ENCODE assay signal across 8 mouse cellular contexts in the genomic region with DNA sequence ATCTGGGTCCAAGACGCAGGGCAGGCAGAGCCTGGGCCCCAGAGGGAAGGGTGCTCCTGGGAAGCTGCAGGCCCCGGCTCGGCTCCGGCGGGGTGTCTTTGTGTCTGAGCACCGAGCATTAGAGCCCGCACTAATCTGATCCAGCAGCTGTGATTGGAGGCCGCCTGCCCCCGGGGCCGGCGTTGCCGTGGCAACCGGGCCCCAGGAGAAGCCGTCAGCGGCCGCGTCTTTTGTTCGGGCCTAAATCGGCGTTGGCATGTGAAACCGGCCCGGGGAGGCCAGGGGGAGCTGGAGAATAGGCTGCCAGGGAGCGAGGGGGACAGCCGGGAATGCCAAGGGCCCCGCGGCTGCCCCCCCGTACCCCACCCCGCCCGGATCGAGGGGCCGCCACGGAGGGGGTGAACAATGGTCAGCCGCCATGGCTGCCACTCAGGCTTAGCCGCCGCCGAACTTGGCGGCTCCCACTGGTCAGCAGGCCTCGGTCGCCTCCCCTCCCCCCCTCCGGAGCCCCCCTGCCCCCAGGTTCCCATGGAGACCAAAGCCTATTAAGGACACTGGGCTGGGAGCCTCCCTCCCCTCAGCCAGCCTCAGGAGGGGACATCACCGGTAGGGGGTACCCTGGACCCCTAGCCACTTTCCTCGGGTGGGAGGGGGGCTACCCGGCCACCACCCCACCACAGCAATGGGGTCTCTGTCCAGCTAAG. TPM values are rescaled to one million over a fixed set of nuclear protein-coding genes. Genes with fewer than 3 reads are reported as not detected.
DNase-seq lines count a peak whose midpoint lies in the region; ATAC-seq and TF ChIP-seq lines count a peak whose summit lies in the region.

No protein-coding gene starts in this region.

- peak overlapping the region; percentile 100 for H3K4me3 ChIP-seq in forebrain, embryonic 11.5 days (ENCODE audit: low read depth, low read length)
- peak overlapping the region; percentile 57 for H3K4me3 ChIP-seq in heart, embryonic 16.5 days (ENCODE audit: low read length)
- peak overlapping the region in 1 of 2 experiments; percentile 10; a peak in 1 of 4 replicates for H3K4me3 ChIP-seq in liver, embryonic 14.5 days (ENCODE audit: insufficient read depth in 1 of 2, low read depth in 2 of 2, low read length in 2 of 2)

- under 1% methylated on average over 39 of the region's 43 CpGs for WGBS in forebrain, embryonic 11.5 days
- WGBS in heart, embryonic 16.5 days, result under 1% methylated on average over 40 of the region's 43 CpGs
- 3% methylated on average over 43 of the region's 43 CpGs for WGBS in liver, embryonic 14.5 days (ENCODE audit: insufficient replicate concordance)

- H3K27me3 ChIP-seq in forebrain, embryonic 11.5 days (ENCODE audit: control insufficient read depth, insufficient read depth, low read length), result no peaks in the 10 kb centered on the region
- peaks cover 9% of the 10 kb centered on the region; the same call in 1 of the 2 replicates for H3K27me3 ChIP-seq in heart, embryonic 16.5 days (ENCODE audit: control insufficient read depth, insufficient read depth, low read length)
- peaks cover 27% of the 10 kb centered on the region for H3K27me3 ChIP-seq in liver, embryonic 14.5 days (ENCODE audit: control insufficient read depth, insufficient read depth, low read length)

- ATAC-seq in forebrain, embryonic 11.5 days (replicated peaks; ENCODE audit: low FRiP score), result peak; percentile 92
- ATAC-seq in heart, embryonic 16.5 days (replicated peaks; ENCODE audit: extremely low read depth, insufficient read depth, low FRiP score), result peak; percentile 35; the same call in 1 of the 2 replicates
- no peak for ATAC-seq in liver, embryonic 14.5 days (ENCODE audit: insufficient read depth)
- ATAC-seq in inflammation-experienced regulatory T-cells, adult 6 months, result no peak

- peak; percentile 19 to 20 for DNase-seq in B cell, adult 2 months
- DNase-seq in brain, embryonic 18.5 days (ENCODE audit: low read depth, low spot score), result peak; percentile 90
- DNase-seq in forebrain, embryonic 11.5 days (ENCODE audit: low spot score), result peak; percentile 99
- DNase-seq in layer of hippocampus, adult 11-12 months (ENCODE audit: low spot score), result peak; percentile 89
- no peak for DNase-seq in liver, embryonic 14.5 days (ENCODE audit: low read depth in 3 of 3, low spot score in 3 of 3)
- DNase-seq in ovary, adult 18-20 months (ENCODE audit: low spot score), result peak; percentile 73

- peaks cover 19% of the 10 kb centered on the region for H3K36me3 ChIP-seq in forebrain, embryonic 11.5 days (ENCODE audit: control insufficient read depth, insufficient read depth, low read length)
- no peaks in the 10 kb centered on the region for H3K36me3 ChIP-seq in heart, embryonic 16.5 days (ENCODE audit: control insufficient read depth, insufficient read depth)
- no peaks in the 10 kb centered on the region for H3K36me3 ChIP-seq in liver, embryonic 14.5 days (replicated peaks; ENCODE audit: control insufficient read depth, insufficient read depth, low read depth)

- H3K4me1 ChIP-seq in forebrain, embryonic 11.5 days (replicated peaks; ENCODE audit: control insufficient read depth, insufficient read depth, low read length), result peaks cover 82% of the 10 kb centered on the region
- peaks cover 9% of the 10 kb centered on the region for H3K4me1 ChIP-seq in heart, embryonic 16.5 days (ENCODE audit: control insufficient read depth, insufficient read depth, low read length)
- no peaks in the 10 kb centered on the region for H3K4me1 ChIP-seq in liver, embryonic 14.5 days (replicated peaks; ENCODE audit: control insufficient read depth in 2 of 2, insufficient read depth in 2 of 2, low read length in 1 of 2)

- peak overlapping the region; percentile 100 for H3K9ac ChIP-seq in forebrain, embryonic 11.5 days (ENCODE audit: low read length)
- peak overlapping the region; percentile 82 for H3K9ac ChIP-seq in heart, embryonic 16.5 days (ENCODE audit: low read length)
- no peak overlapping the region for H3K9ac ChIP-seq in liver, embryonic 14.5 days (replicated peaks)

- peak overlapping the region; percentile 100 for H3K27ac ChIP-seq in forebrain, embryonic 11.5 days (ENCODE audit: low read depth, low read length)
- H3K27ac ChIP-seq in heart, embryonic 16.5 days (ENCODE audit: low read length), result peak overlapping the region; percentile 35
- H3K27ac ChIP-seq in liver, embryonic 14.5 days, result no peak overlapping the region

- H3K9me3 ChIP-seq in forebrain, embryonic 11.5 days (ENCODE audit: control insufficient read depth, low read length), result no peaks in the 10 kb centered on the region
- no peaks in the 10 kb centered on the region for H3K9me3 ChIP-seq in heart, embryonic 16.5 days (replicated peaks; ENCODE audit: control insufficient read depth, low read length)
- H3K9me3 ChIP-seq in liver, embryonic 14.5 days (ENCODE audit: control insufficient read depth, low read length), result no peaks in the 10 kb centered on the region

- peak overlapping the region; percentile 89 for H3K4me2 ChIP-seq in forebrain, embryonic 11.5 days (ENCODE audit: low read depth, low read length, severe bottlenecking)
- peak overlapping the region; percentile 86 for H3K4me2 ChIP-seq in heart, embryonic 16.5 days (ENCODE audit: low read depth, low read length)
- H3K4me2 ChIP-seq in liver, embryonic 14.5 days (ENCODE audit: low read depth), result peak overlapping the region; percentile 18; the same call in 1 of the 2 replicates

- no peak for TF ChIP-seq EP300 in liver, embryonic 14.5 days (IDR thresholded peaks at IDR 0.05; ENCODE audit: low read depth)

- TF ChIP-seq CTCF in liver, embryonic 14.5 days (IDR thresholded peaks at IDR 0.05; ENCODE audit: low read depth), result no peak

RNA-seq across cellular contexts. Expression of a gene that starts 7.2 kb away (rescaled TPM):
- 202 and 219 TPM in 2 replicates for polyA plus RNA-seq in forebrain, embryonic 11.5 days (2014; fragmentation: Nextera tagmentation; extraction: Ambion mirVana)
- 1.1 and 1.8 TPM in 2 replicates for polyA plus RNA-seq in heart, embryonic 16.5 days (2015; fragmentation: Nextera tagmentation; extraction: Ambion mirVana)
- 0.95 and 1.2 TPM in 2 replicates for polyA plus RNA-seq in liver, embryonic 14.5 days (2012; rRNA removed)
- 0.37 and 0.59 TPM in 2 replicates for polyA plus RNA-seq in liver, embryonic 14.5 days (2014; fragmentation: Nextera tagmentation; extraction: Ambion mirVana)
- not detected for polyA plus RNA-seq in inflammation-experienced regulatory T-cells, adult 6 months (2017; shearing (Covaris generic))

RNA-seq across cellular contexts. Expression of a gene that starts 29.5 kb away (rescaled TPM):
- not detected in 2 replicates for polyA plus RNA-seq in forebrain, embryonic 11.5 days (2014; fragmentation: Nextera tagmentation; extraction: Ambion mirVana)
- polyA plus RNA-seq in heart, embryonic 16.5 days (2015; fragmentation: Nextera tagmentation; extraction: Ambion mirVana), result 0.46 and 0.92 TPM in 2 replicates
- polyA plus RNA-seq in liver, embryonic 14.5 days (2012; rRNA removed), result not detected in 2 replicates
- not detected in 2 replicates for polyA plus RNA-seq in liver, embryonic 14.5 days (2014; fragmentation: Nextera tagmentation; extraction: Ambion mirVana)
- not detected for polyA plus RNA-seq in inflammation-experienced regulatory T-cells, adult 6 months (2017; shearing (Covaris generic))

RNA-seq across cellular contexts. Expression of a gene that starts 48.0 kb away (rescaled TPM):
- 20.6 and 22.0 TPM in 2 replicates for polyA plus RNA-seq in forebrain, embryonic 11.5 days (2014; fragmentation: Nextera tagmentation; extraction: Ambion mirVana)
- 18.7 and 24.0 TPM in 2 replicates for polyA plus RNA-seq in heart, embryonic 16.5 days (2015; fragmentation: Nextera tagmentation; extraction: Ambion mirVana)
- 8.4 and 9.4 TPM in 2 replicates for polyA plus RNA-seq in liver, embryonic 14.5 days (2012; rRNA removed)
- polyA plus RNA-seq in liver, embryonic 14.5 days (2014; fragmentation: Nextera tagmentation; extraction: Ambion mirVana), result 2.8 and 3.9 TPM in 2 replicates
- polyA plus RNA-seq in inflammation-experienced regulatory T-cells, adult 6 months (2017; shearing (Covaris generic)), result 10 to 100 TPM; 12.0 to 18.5 (median 14.8) TPM

Comparison
In these comparisons a context has a peak if more than half of its experiments do, and no peak if none do; other contexts are left out.
1. DNase-seq: peak in B cell, adult 2 months (2 of 2), brain, embryonic 18.5 days (single experiment), forebrain, embryonic 11.5 days (single experiment), layer of hippocampus, adult 11-12 months (single experiment) and ovary, adult 18-20 months (single experiment); none in liver, embryonic 14.5 days (0 of 3).
2. ATAC-seq: peak in forebrain, embryonic 11.5 days (single experiment) and heart, embryonic 16.5 days (single experiment); none in liver, embryonic 14.5 days (single experiment) and inflammation-experienced regulatory T-cells, adult 6 months (single experiment).
3. H3K4me2 ChIP-seq: peak in every context shown above with its lines; median percentile 89 in forebrain, embryonic 11.5 days; 86 in heart, embryonic 16.5 days; 18 in liver, embryonic 14.5 days.
4. RNA of a gene that starts 7.2 kb away (polyA plus RNA-seq): 202 to 219 TPM in forebrain, embryonic 11.5 days; 1.1 to 1.8 TPM in heart, embryonic 16.5 days, 0.37 to 1.2 TPM in liver, embryonic 14.5 days and not detected in inflammation-experienced regulatory T-cells, adult 6 months; every median in the first group is over 10 times any median in the second.